Mouse (Mus musculus): ENCODE measurements around the gene Slc22a20. TPM values are rescaled to one million over a fixed set of nuclear protein-coding genes. Genes with fewer than 3 reads are reported as not detected.

The Slc22a20 gene
- polyA plus RNA-seq, 1 experiment from 2014 or later, result 0.09 TPM

- DNase-seq (peak; percentile 57), ATAC-seq (peak; percentile 88)
- TF ChIP-seq EP300 (IDR thresholded peaks at IDR 0.05; ENCODE audit: low read depth), result peak; percentile 51; the same call in 1 of the 2 replicates
- no peak for TF ChIP-seq CTCF (IDR thresholded peaks at IDR 0.05; ENCODE audit: low read depth)
- H3K4me3 ChIP-seq (ENCODE audit: low read depth, low read length), result no peak overlapping the region
- H3K27me3 ChIP-seq (ENCODE audit: insufficient read depth, low read length), result no peaks in the 10 kb centered on the region
- no peaks in the 10 kb centered on the region for H3K9me3 ChIP-seq (ENCODE audit: low read length)
- WGBS (ENCODE audit: insufficient replicate concordance), result 24% methylated on average over 14 of the region's 14 CpGs
- peaks cover 21% of the 10 kb centered on the region for H3K4me1 ChIP-seq (ENCODE audit: insufficient read depth)
- H3K4me2 ChIP-seq (ENCODE audit: low read depth, low read length), result peak overlapping the region; percentile 42
- peak overlapping the region; percentile 66; the same call in 1 of the 2 replicates for H3K27ac ChIP-seq (ENCODE audit: low read depth)
- no peak overlapping the region for H3K9ac ChIP-seq (replicated peaks)
- peaks cover 24% of the 10 kb centered on the region for H3K36me3 ChIP-seq (replicated peaks; ENCODE audit: insufficient read depth, low read length)
Observed at GRCm38 (mm10) chr19:5937836-5938406, 48.0 kb downstream of the Slc22a20 start.

- TF ChIP-seq CTCF (IDR thresholded peaks at IDR 0.05; ENCODE audit: low read depth) (no peak), EP300 (IDR thresholded peaks at IDR 0.05; ENCODE audit: low read depth) (no peak)
- DNase-seq (no peak), ATAC-seq (no peak)
- Histone ChIP-seq H3K36me3 (replicated peaks; ENCODE audit: insufficient read depth, low read length) (peaks cover 18% of the 10 kb centered on the region), H3K9ac (replicated peaks) (no peak overlapping the region), H3K27ac (ENCODE audit: low read depth) (peak overlapping the region; percentile 66; the same call in 1 of the 2 replicates), H3K4me2 (ENCODE audit: low read depth, low read length) (peak overlapping the region; percentile 42), H3K4me3 (ENCODE audit: low read depth, low read length) (no peak overlapping the region), H3K9me3 (ENCODE audit: low read length) (no peaks in the 10 kb centered on the region), H3K27me3 (ENCODE audit: insufficient read depth, low read length) (no peaks in the 10 kb centered on the region), H3K4me1 (ENCODE audit: insufficient read depth) (peaks cover 21% of the 10 kb centered on the region)
- 71% methylated on average over 21 of the region's 21 CpGs for WGBS (ENCODE audit: insufficient replicate concordance)
Observed at GRCm38 (mm10) chr19:5937095-5937835, 48.7 kb downstream of the Slc22a20 start.

GRCm38 (mm10) chr19:5935691-5936090, 50.3 kb downstream of the Slc22a20 start:
- H3K36me3 ChIP-seq (replicated peaks; ENCODE audit: insufficient read depth, low read length), result peaks cover 7% of the 10 kb centered on the region; the same call in 1 of the 2 replicates
- H3K9me3 ChIP-seq (ENCODE audit: low read length), result no peaks in the 10 kb centered on the region
- no peak for TF ChIP-seq CTCF (IDR thresholded peaks at IDR 0.05; ENCODE audit: low read depth)
- no peak for TF ChIP-seq EP300 (IDR thresholded peaks at IDR 0.05; ENCODE audit: low read depth)
- ATAC-seq (no peak), DNase-seq (no peak)
- H3K4me2 ChIP-seq (ENCODE audit: low read depth, low read length), result no peak overlapping the region
- H3K4me3 ChIP-seq (ENCODE audit: low read depth, low read length), result no peak overlapping the region
- H3K4me1 ChIP-seq (ENCODE audit: insufficient read depth), result peaks cover 25% of the 10 kb centered on the region
- no peak overlapping the region for H3K9ac ChIP-seq (replicated peaks)
- WGBS (ENCODE audit: insufficient replicate concordance), result 54% methylated on average over 5 of the region's 5 CpGs
- H3K27ac ChIP-seq (ENCODE audit: low read depth), result peak overlapping the region; percentile 32; the same call in 1 of the 2 replicates
- no peaks in the 10 kb centered on the region for H3K27me3 ChIP-seq (ENCODE audit: insufficient read depth, low read length)

DNA sequence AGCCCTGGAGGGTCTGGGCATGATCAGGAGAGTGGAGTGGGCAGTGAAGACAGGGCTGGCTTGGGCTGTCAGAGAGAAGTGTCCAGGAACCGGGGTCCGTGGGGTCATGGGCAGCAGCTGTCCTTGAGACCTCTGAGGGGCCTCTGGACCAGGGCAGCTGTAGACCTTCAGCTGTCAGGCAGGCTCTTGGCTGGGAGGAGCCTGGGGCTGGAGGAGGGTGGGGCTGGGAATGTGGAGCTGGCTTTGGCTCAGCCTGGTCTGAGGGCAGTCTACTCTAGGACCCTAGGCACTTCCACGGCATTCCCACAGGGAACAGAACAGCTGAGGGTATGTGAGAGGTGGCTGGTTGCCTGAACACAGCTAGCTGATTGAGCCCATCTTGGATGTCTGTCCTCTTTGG, 50.7 kb downstream of the Slc22a20 start:
- no peaks in the 10 kb centered on the region for H3K9me3 ChIP-seq (ENCODE audit: low read length)
- peaks cover 25% of the 10 kb centered on the region for H3K4me1 ChIP-seq (ENCODE audit: insufficient read depth)
- no peak overlapping the region for H3K9ac ChIP-seq (replicated peaks)
- 57% methylated on average over 3 of the region's 3 CpGs for WGBS (ENCODE audit: insufficient replicate concordance)
- no peak overlapping the region for H3K4me3 ChIP-seq (ENCODE audit: low read depth, low read length)
- TF ChIP-seq CTCF (IDR thresholded peaks at IDR 0.05; ENCODE audit: low read depth) (no peak), EP300 (IDR thresholded peaks at IDR 0.05; ENCODE audit: low read depth) (no peak)
- H3K36me3 ChIP-seq (replicated peaks; ENCODE audit: insufficient read depth, low read length), result peaks cover 2% of the 10 kb centered on the region; the same call in 1 of the 2 replicates
- H3K4me2 ChIP-seq (ENCODE audit: low read depth, low read length), result no peak overlapping the region
- DNase-seq (no peak), ATAC-seq (no peak)
- H3K27ac ChIP-seq (ENCODE audit: low read depth), result peak overlapping the region; percentile 32; the same call in 1 of the 2 replicates
- no peaks in the 10 kb centered on the region for H3K27me3 ChIP-seq (ENCODE audit: insufficient read depth, low read length)

DNA sequence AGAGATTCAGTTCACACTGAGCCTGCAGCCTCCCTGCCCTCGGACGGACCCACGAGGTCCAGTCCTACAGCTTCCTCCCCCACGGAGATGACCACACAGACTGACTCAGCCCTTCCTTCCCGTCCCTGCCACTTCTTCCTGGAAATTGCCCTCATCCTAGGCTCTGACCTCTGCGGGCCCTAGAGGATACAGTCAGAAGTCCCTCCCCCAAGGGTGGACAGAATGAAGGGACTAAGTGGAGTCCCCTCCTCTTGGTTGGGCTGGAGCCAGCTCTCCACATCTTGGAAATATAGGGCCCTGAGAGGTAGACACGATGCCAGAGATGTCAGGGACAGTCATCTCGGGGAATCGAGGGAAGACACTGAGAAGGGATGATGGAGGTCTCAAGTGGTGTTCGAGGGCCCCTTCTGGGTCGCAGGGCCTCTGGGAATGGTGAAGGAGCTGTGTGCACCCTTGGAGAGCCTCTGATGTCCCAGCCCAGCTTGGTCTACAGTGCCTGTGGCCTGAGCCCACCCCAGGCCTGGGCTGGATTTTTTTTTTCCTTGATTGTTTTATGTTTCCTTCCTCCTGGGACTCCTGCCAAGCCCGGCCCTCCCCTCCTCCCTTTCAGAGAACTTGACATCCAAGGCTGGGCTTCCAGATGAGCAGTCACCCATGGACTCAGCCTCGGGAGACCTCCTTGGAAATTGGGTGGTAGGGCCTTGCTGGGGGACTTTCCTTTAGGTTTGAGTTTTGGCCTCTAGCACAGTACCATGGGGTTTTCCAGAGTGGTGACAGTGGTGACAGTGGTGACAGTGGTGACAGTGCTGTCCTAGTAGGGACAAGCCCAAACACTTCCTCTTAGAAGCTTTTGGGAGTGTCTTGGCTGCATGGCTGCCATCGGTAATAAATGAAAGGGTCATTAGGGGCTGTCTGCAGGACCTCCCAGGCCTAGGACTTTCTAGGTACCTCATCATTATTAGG, 56.0 kb downstream of the Slc22a20 start:
- Histone ChIP-seq H3K9ac (replicated peaks) (no peak overlapping the region), H3K36me3 (replicated peaks; ENCODE audit: insufficient read depth, low read length) (no peaks in the 10 kb centered on the region), H3K27ac (ENCODE audit: low read depth) (peak overlapping the region; percentile 58), H3K4me3 (ENCODE audit: low read depth, low read length) (no peak overlapping the region), H3K4me1 (ENCODE audit: insufficient read depth) (peaks cover 25% of the 10 kb centered on the region), H3K27me3 (ENCODE audit: insufficient read depth, low read length) (no peaks in the 10 kb centered on the region; the same call in 1 of the 2 replicates), H3K4me2 (ENCODE audit: low read depth, low read length) (no peak overlapping the region), H3K9me3 (ENCODE audit: low read length) (no peaks in the 10 kb centered on the region)
- ATAC-seq (peak; percentile 48), DNase-seq (no peak)
- TF ChIP-seq CTCF (IDR thresholded peaks at IDR 0.05; ENCODE audit: low read depth) (no peak), EP300 (IDR thresholded peaks at IDR 0.05; ENCODE audit: low read depth) (no peak)
- WGBS (ENCODE audit: insufficient replicate concordance), result 52% methylated on average over 14 of the region's 14 CpGs

All from liver, postnatal 0 days (tissue).